Mouse (Mus musculus) layer of hippocampus, postnatal 25 days (tissue): ENCODE results near the gene Ipo7. TPM values are rescaled to one million over a fixed set of nuclear protein-coding genes. Genes with fewer than 3 reads are reported as not detected.

Source experiments
- DNase-seq, 2 experiments: peaks; one replicate each; pipeline ENCODE4 v3.0.0; 2022; ENCODE audit warnings: mixed read lengths in 2 of 2, low spot score in 1 of 2; ENCODE audit errors: extremely low spot score in 1 of 2
- total RNA-seq, 2 experiments: library from RNA; stranded (reverse); gene quantifications; 2 replicates each; pipeline ENCODE4 v1.2.3; 2021

Gene Ipo7
- total RNA-seq, 2 experiments from 2014 or later: 99.5 to 104 TPM

GRCm38 (mm10) chr7:110097106-110097793 lies 79.2 kb downstream of the Ipo7 start:
- DNase-seq: no peak

GRCm38 (mm10) chr7:110100854-110101253 lies 82.8 kb downstream of the Ipo7 start:
- no peak for DNase-seq

- no peak for DNase-seq
Measured at GRCm38 (mm10) chr7:110101266-110101665, 83.2 kb downstream of the Ipo7 start.

GRCm38 (mm10) chr7:110105041-110105440 lies 87.0 kb downstream of the Ipo7 start:
- no peak for DNase-seq

Other genes with a start within 250 kb of the Ipo7 start
- gene Nrip3, start 236.2 kb upstream of the Ipo7 start, total RNA-seq: 100 to 1,000 TPM; 194 to 212 TPM
- gene Scube2, start 152.6 kb upstream of the Ipo7 start, total RNA-seq: under 1 TPM; 0.84 to 0.94 TPM
- 100 to 1,000 TPM; 214 to 220 TPM for gene Dennd5a, start 57.8 kb upstream of the Ipo7 start, total RNA-seq
- 10 to 100 TPM; 48.6 to 49.9 TPM for gene Tmem41b, start 31.3 kb upstream of the Ipo7 start, total RNA-seq
- gene Zfp143, start 42.9 kb downstream of the Ipo7 start, total RNA-seq: 10 to 100 TPM; 11.1 to 12.0 TPM
- gene Wee1, start 103.8 kb downstream of the Ipo7 start, total RNA-seq: 10 to 100 TPM; 17.0 to 20.8 TPM
- gene Swap70, start 203.4 kb downstream of the Ipo7 start, total RNA-seq: 10 to 100 TPM in 1 of 2 experiments, 1 to 10 TPM in 1; 9.3 to 12.8 TPM